Mouse (Mus musculus): ENCODE measurements around the gene Cradd.

Gene Cradd

GRCm38 (mm10) chr10:95304240-95304639 is 19.7 kb downstream of the Cradd start:
- DNase-seq, result peak; percentile 87

- peak; percentile 74 for DNase-seq
These were observed 21.4 kb downstream of the Cradd start for GRCm38 (mm10) chr10:95302211-95303163.

GRCm38 (mm10) chr10:95300178-95300793 is 23.6 kb downstream of the Cradd start:
- peak; percentile 86 for DNase-seq

GRCm38 (mm10) chr10:95299808-95300133 is 24.2 kb downstream of the Cradd start:
- DNase-seq, result peak; percentile 85

- peak; percentile 82 for DNase-seq
These were observed 24.7 kb downstream of the Cradd start for GRCm38 (mm10) chr10:95299010-95299807.

GRCm38 (mm10) chr10:95298504-95298903 is 25.4 kb downstream of the Cradd start:
- DNase-seq, result no peak

- DNase-seq, result peak; percentile 97
These were observed 26.2 kb downstream of the Cradd start for GRCm38 (mm10) chr10:95297690-95298104.

- DNase-seq, result peak; percentile 93
These were observed 26.9 kb downstream of the Cradd start for GRCm38 (mm10) chr10:95297024-95297423.

- peak; percentile 91 for DNase-seq
These were observed 30.7 kb downstream of the Cradd start for GRCm38 (mm10) chr10:95293261-95293660.

- no peak for DNase-seq
These were observed 31.7 kb downstream of the Cradd start for GRCm38 (mm10) chr10:95292269-95292668.

GRCm38 (mm10) chr10:95291133-95291876 is 32.6 kb downstream of the Cradd start:
- peak; percentile 93 for DNase-seq

GRCm38 (mm10) chr10:95289819-95290218 is 34.1 kb downstream of the Cradd start:
- DNase-seq, result no peak

GRCm38 (mm10) chr10:95288206-95288605 is 35.7 kb downstream of the Cradd start:
- DNase-seq, result peak; percentile 83

- peak; percentile 23 for DNase-seq
These were observed 36.6 kb downstream of the Cradd start for GRCm38 (mm10) chr10:95287351-95287750.

- DNase-seq, result peak; percentile 80
These were observed 40.5 kb downstream of the Cradd start for GRCm38 (mm10) chr10:95283434-95283833.

GRCm38 (mm10) chr10:95281996-95282395 is 41.9 kb downstream of the Cradd start:
- DNase-seq, result peak; percentile 63

- peak; percentile 63 for DNase-seq
These were observed 42.4 kb downstream of the Cradd start for GRCm38 (mm10) chr10:95281466-95281990.

GRCm38 (mm10) chr10:95280327-95280726 is 43.6 kb downstream of the Cradd start:
- DNase-seq, result peak; percentile 95

GRCm38 (mm10) chr10:95279459-95279858 is 44.5 kb downstream of the Cradd start:
- DNase-seq, result peak; percentile 83

- DNase-seq, result peak; percentile 83
These were observed 45.8 kb downstream of the Cradd start for GRCm38 (mm10) chr10:95278085-95278484.

GRCm38 (mm10) chr10:95275488-95275887 is 48.4 kb downstream of the Cradd start:
- peak; percentile 93 for DNase-seq

GRCm38 (mm10) chr10:95273226-95273625 is 50.7 kb downstream of the Cradd start:
- DNase-seq, result peak; percentile 79

All from heart, adult 11 months (tissue).